Mouse (Mus musculus) hindbrain, embryonic 14.5 days (tissue): ENCODE data around the gene Hoxa5. TPM values are rescaled to one million over a fixed set of nuclear protein-coding genes. Genes with fewer than 3 reads are reported as not detected.

Experiments
- ATAC-seq: fragments of 200-750 bp; cut with Nextera tagmentation; 2 replicates; pipeline ENCODE4 v1.8.0; 2017; ENCODE audit warnings: moderate number of reproducible peaks, mild to moderate bottlenecking, moderate TSS enrichment, moderate library complexity; ENCODE audit not compliant: low FRiP score
- DNase-seq: peaks from one replicate; pipeline ENCODE4 v3.0.0-alpha.2; 2015; ENCODE audit warnings: low spot score
- H3K27ac ChIP-seq: fragments of 300-500 bp; sonication (generic); 2 replicates; pipeline ENCODE4 v1.5.1; 2014; ENCODE audit warnings: mild to moderate bottlenecking, moderate library complexity
- H3K27me3 ChIP-seq: fragments of 300-500 bp; sonication (generic); 2 replicates; pipeline ENCODE4 v1.6.1; 2014; ENCODE audit warnings: mild to moderate bottlenecking, low read length, mixed read lengths; ENCODE audit not compliant: control insufficient read depth, insufficient read depth
- H3K36me3 ChIP-seq: fragments of 300-500 bp; sonication (generic); replicated peaks from 2 replicates; pipeline ENCODE4 v1.6.1; 2014; ENCODE audit not compliant: control insufficient read depth, insufficient read depth
- H3K4me1 ChIP-seq: fragments of 300-500 bp; sonication (generic); replicated peaks from 2 replicates; pipeline ENCODE4 v1.6.1; 2014; ENCODE audit warnings: antibody characterized with exemption, low read length, mixed read lengths; ENCODE audit not compliant: control insufficient read depth, insufficient read depth
- H3K4me2 ChIP-seq: fragments of 300-500 bp; sonication (generic); replicated peaks from 2 replicates; pipeline ENCODE4 v1.6.1; 2014; ENCODE audit warnings: mild to moderate bottlenecking, moderate library complexity
- H3K4me3 ChIP-seq: fragments of 300-500 bp; sonication (generic); replicated peaks from 2 replicates; pipeline ENCODE4 v1.5.1; 2014; ENCODE audit warnings: mild to moderate bottlenecking, low read length
- H3K9ac ChIP-seq: fragments of 300-500 bp; sonication (generic); 2 replicates; pipeline ENCODE4 v1.6.1; 2014
- H3K9me3 ChIP-seq: fragments of 300-500 bp; sonication (generic); 2 replicates; pipeline ENCODE4 v1.6.1; 2016; ENCODE audit warnings: low read length; ENCODE audit not compliant: control insufficient read depth
- WGBS: fragments of 180-500 bp; shearing (Covaris S2); extraction: QIAGEN DNeasy Blood & Tissue Kit; methylation state at CpG from one replicate; pipeline ENCODE4 v1.1.7; 2014; 5-methylcytosine and 5-hydroxymethylcytosine counted together
- polyA plus RNA-seq: library from polyadenylated mRNA; unstranded; fragments of >200 nt; fragmentation: Nextera tagmentation; extraction: Ambion mirVana; gene quantifications from 2 replicates; pipeline ENCODE4 v1.2.1, GENCODE M21; 2014

Hoxa5 gene
- polyA plus RNA-seq, 1 experiment from 2014 or later, result 180 TPM

DNA sequence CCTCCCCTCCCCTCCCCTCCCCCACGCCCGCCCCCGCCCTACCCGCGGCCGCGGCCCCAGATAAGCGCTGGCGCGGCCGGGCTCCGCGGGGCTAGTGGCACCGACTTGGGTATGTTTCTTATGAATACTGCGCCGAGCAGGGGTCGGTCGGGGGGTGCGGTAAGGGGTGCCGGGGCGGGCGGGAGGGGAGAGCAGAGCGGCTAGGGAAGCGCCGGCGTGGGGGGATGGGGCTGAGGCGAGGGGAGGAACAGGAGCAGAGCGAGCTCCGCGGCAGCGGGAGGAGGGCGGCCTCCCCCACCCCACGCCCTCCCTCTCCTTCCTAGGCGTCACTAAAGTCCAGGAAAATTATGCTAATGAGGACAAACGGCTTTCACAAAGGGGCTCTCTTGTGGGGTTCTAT lies 28.5 kb downstream of the Hoxa5 start:
- peak overlapping the region; percentile 100 for H3K27ac ChIP-seq
- DNase-seq, result no peak
- H3K4me2 ChIP-seq, result peak overlapping the region; percentile 81

DNA sequence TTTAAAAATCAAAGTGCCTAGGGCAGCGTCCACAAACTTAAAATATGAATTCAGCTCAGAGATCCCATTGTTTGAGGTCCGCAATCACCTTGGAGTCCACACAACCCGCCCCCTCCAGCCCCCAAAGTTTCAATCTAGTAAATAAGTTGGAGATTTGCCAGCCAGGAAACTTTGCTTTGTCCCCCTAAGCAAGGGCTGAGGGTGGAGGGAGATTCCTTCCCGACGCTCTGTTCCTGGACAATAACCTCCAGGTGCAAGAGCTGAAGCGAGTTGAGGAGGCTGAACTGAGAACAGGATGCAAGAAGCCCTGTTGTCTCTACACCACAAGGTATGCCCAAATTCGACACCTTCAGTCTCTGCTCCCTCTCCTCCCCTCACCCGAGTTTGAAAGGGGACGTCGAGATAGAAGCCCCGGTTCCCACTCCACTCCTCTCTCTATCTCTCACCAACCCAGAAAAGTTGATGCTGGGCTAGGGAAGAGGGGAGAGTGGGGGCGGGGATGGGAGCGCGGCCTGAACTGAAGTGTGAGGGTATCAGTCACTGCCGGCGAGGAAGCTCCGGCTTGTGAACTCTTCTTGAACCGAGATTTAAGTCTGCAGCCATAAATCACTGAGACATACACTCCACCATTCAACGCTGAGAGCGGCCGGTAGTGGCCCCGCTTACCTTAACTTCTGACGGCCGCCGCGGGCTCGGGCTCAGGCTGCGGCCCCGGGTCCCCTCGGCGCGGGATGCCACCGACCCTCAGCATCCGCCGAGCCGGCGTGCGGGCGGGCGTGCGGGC lies 29.2 kb downstream of the Hoxa5 start:
- Histone ChIP-seq H3K9me3 (no peaks in the 10 kb centered on the region), H3K4me1 (peaks cover 22% of the 10 kb centered on the region), H3K9ac (peak overlapping the region; percentile 99), H3K27me3 (peaks cover 78% of the 10 kb centered on the region), H3K4me3 (peak overlapping the region; percentile 71), H3K4me2 (peak overlapping the region; percentile 81), H3K27ac (peak overlapping the region; percentile 100), H3K36me3 (no peaks in the 10 kb centered on the region)
- no peak for DNase-seq
- WGBS, result 1% methylated on average over 41 of the region's 41 CpGs
- peak; percentile 1; the same call in 1 of the 2 replicates for ATAC-seq

More for the DNA sequence above, 28.5 kb downstream of the Hoxa5 start:
- peak; percentile 69 for ATAC-seq
- no peaks in the 10 kb centered on the region for H3K9me3 ChIP-seq
- H3K36me3 ChIP-seq, result no peaks in the 10 kb centered on the region
- H3K27me3 ChIP-seq, result peaks cover 77% of the 10 kb centered on the region
- peak overlapping the region; percentile 99 for H3K9ac ChIP-seq
- H3K4me1 ChIP-seq, result peaks cover 15% of the 10 kb centered on the region
- 0% methylated on average over 10 of the region's 35 CpGs for WGBS
- peak overlapping the region; percentile 71 for H3K4me3 ChIP-seq

DNA sequence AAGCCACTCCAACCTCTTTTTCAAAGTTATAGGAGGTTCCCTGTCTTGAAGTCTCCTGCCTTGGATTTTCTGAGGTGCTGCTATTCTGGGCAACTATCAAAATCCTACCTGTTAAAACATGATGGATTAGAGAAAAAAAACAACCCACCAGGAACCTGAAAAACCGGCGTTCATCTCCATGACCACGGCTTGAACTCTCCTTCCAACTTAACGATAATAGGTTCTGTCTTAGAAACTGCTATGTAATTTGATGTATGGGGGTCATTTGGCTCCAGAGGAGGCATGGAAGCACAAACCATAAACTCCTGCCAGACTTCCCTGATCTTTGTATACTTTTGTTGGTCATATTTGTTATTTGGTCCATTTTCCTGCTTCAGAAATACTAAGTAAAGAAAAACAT lies 30.7 kb downstream of the Hoxa5 start:
- H3K4me1 ChIP-seq, result peaks cover 26% of the 10 kb centered on the region
- 4% methylated on average over 4 of the region's 4 CpGs for WGBS
- no peaks in the 10 kb centered on the region for H3K36me3 ChIP-seq
- peak overlapping the region; percentile 81 for H3K4me2 ChIP-seq
- H3K9me3 ChIP-seq, result no peaks in the 10 kb centered on the region
- H3K4me3 ChIP-seq, result peak overlapping the region; percentile 71
- H3K9ac ChIP-seq, result peak overlapping the region; percentile 99
- peaks cover 73% of the 10 kb centered on the region for H3K27me3 ChIP-seq
- no peak for DNase-seq
- no peak for ATAC-seq
- H3K27ac ChIP-seq, result peak overlapping the region; percentile 100

DNA sequence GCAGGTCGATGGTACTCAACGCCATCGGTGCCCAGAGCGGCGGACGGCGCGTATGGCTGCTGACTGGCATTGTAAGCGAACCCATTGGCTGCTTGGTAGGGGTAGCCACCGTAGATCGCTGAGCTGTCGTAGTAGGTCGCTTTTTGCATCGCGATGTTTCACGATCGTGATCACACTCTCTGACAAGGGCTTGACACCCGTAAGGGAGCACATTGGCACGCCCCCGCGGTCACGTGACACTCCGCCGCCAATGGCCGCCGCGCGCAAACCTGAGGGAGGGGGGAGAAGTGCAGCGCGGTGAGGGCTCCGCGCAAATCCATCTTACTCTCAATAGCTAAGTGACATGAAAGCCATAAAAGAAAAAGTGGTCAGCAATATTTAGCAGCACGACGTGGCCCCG lies 31.9 kb downstream of the Hoxa5 start:
- H3K9me3 ChIP-seq, result no peaks in the 10 kb centered on the region
- WGBS, result under 1% methylated on average over 35 of the region's 35 CpGs
- H3K27me3 ChIP-seq, result peaks cover 66% of the 10 kb centered on the region
- H3K36me3 ChIP-seq, result no peaks in the 10 kb centered on the region
- ATAC-seq (peak; percentile 88), DNase-seq (peak; percentile 86)
- H3K4me3 ChIP-seq, result peak overlapping the region; percentile 71
- peak overlapping the region; percentile 81 for H3K4me2 ChIP-seq
- peaks cover 26% of the 10 kb centered on the region for H3K4me1 ChIP-seq
- peak overlapping the region; percentile 100 for H3K27ac ChIP-seq
- H3K9ac ChIP-seq, result peak overlapping the region; percentile 99

DNA sequence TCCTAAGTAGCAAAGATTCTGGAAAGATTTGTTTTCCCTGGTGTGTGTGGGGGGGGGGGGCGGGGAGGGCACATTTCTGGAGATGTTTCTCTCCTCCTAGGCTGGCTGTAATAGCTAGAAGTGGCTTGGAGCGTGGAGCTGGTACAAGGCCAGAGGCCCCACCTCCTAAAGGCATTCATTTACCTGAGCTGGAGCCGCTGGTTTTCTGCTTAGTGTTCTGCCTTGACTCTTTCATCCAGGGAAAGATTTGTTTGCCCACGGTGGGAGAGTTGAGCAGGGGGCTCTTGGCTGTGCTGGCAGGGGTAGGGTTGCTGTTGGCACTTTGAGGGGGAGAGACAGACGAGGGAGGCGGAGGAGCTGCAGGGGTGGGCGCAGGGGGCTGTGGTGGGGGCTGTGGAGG lies 32.4 kb downstream of the Hoxa5 start:
- no peak for ATAC-seq

DNA sequence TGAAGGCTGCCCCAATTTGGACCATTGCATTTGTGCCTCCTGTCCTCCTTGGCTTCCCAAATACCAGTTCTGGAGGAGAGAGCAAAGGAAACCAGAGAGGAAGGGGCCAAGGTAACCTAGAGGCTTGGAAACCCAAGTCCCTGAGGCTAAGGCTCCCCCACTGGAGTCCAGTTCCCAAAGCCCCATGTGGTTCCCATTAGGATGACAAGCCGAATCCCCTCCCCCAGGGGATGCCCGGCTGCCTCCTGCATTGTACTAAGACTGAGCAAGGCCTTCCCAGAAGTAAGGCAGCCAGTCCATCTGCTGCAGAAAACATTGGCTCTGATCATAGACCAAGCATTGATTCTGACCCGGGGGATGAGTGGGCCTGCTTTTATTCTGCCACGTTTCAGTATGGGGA lies 33.1 kb downstream of the Hoxa5 start:
- H3K36me3 ChIP-seq, result no peaks in the 10 kb centered on the region
- peak overlapping the region; percentile 99 for H3K9ac ChIP-seq
- 3% methylated on average over 4 of the region's 4 CpGs for WGBS
- peaks cover 62% of the 10 kb centered on the region for H3K27me3 ChIP-seq
- H3K9me3 ChIP-seq, result no peaks in the 10 kb centered on the region
- peak overlapping the region; percentile 100 for H3K27ac ChIP-seq
- peak overlapping the region; percentile 71 for H3K4me3 ChIP-seq
- H3K4me2 ChIP-seq, result peak overlapping the region; percentile 81
- ATAC-seq, result no peak
- H3K4me1 ChIP-seq, result peaks cover 26% of the 10 kb centered on the region
- DNase-seq, result no peak

More for the DNA sequence above, 32.4 kb downstream of the Hoxa5 start:
- 2% methylated on average over 7 of the region's 7 CpGs for WGBS
- H3K9me3 ChIP-seq, result no peaks in the 10 kb centered on the region
- peak overlapping the region; percentile 81 for H3K4me2 ChIP-seq
- H3K4me1 ChIP-seq, result peaks cover 26% of the 10 kb centered on the region
- H3K4me3 ChIP-seq, result peak overlapping the region; percentile 71
- DNase-seq, result no peak
- peaks cover 61% of the 10 kb centered on the region for H3K27me3 ChIP-seq
- H3K36me3 ChIP-seq, result no peaks in the 10 kb centered on the region
- H3K9ac ChIP-seq, result peak overlapping the region; percentile 99
- H3K27ac ChIP-seq, result peak overlapping the region; percentile 100

DNA sequence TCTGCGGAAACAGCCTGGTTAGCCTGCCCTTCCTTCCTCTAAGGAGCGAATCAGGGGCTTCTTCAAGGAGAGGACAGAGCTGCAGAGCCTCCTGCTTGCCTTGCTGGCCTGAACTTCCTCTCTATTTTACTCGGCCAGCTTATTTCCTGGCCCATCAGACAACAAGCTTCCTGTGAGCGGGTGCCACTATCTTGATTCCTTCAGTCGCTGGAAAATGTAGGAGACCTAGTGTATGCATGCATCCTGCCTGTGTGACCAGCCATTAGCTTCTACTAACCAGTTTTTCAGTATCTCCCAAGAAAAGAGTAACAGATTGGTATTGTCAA lies 33.5 kb downstream of the Hoxa5 start:
- Histone ChIP-seq H3K4me3 (peak overlapping the region; percentile 71), H3K27me3 (peaks cover 62% of the 10 kb centered on the region)
- WGBS, result 6% methylated on average over 5 of the region's 5 CpGs

DNA sequence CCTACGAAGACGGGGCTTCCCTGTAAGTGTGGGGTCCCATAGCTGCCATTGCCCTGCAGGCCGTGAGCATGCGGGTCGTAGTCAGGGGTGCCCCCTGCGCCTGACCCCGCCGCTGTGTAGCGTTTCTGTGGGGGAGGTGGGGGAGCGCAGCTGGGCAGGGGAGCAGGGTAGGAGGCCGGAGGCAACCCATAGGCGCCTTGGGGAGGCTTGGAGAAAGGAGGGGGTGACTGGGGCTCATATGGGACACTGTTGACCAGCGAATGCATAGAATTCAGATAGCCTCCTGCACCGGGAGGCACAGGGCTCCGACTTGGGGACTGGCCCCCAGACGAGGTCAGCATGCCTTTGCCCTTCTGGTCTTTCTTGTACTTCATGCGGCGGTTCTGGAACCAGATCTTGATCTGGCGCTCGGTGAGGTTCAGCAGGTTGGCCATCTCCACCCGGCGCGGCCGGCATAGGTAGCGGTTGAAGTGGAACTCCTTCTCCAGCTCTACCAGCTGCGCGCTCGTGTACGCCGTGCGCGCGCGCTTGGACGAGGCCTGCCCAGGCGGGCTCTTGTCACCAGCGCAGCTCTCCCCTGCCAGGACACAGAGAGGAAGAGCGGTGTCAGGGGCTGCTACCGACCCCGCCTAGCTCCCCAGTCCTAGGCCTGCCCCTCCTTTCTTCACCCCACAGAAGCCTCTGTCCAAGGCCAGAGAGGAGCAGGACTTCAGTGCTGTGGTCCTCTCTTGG lies 34.1 kb downstream of the Hoxa5 start:
- ATAC-seq (0 out of 2 replicates have a peak, but pooled peaks have one; percentile 6), DNase-seq (no peak)
- Histone ChIP-seq H3K9me3 (no peaks in the 10 kb centered on the region), H3K27me3 (peaks cover 64% of the 10 kb centered on the region), H3K36me3 (no peaks in the 10 kb centered on the region), H3K4me3 (peak overlapping the region; percentile 71), H3K4me2 (peak overlapping the region; percentile 81), H3K9ac (peak overlapping the region; percentile 99), H3K4me1 (peaks cover 26% of the 10 kb centered on the region), H3K27ac (peak overlapping the region; percentile 100)
- 2% methylated on average over 39 of the region's 40 CpGs for WGBS

More for the DNA sequence above, 33.5 kb downstream of the Hoxa5 start:
- Histone ChIP-seq H3K36me3 (no peaks in the 10 kb centered on the region), H3K9me3 (no peaks in the 10 kb centered on the region), H3K9ac (peak overlapping the region; percentile 99), H3K4me2 (peak overlapping the region; percentile 81), H3K4me1 (peaks cover 26% of the 10 kb centered on the region), H3K27ac (peak overlapping the region; percentile 100)
- DNase-seq, result no peak
- ATAC-seq, result no peak

DNA sequence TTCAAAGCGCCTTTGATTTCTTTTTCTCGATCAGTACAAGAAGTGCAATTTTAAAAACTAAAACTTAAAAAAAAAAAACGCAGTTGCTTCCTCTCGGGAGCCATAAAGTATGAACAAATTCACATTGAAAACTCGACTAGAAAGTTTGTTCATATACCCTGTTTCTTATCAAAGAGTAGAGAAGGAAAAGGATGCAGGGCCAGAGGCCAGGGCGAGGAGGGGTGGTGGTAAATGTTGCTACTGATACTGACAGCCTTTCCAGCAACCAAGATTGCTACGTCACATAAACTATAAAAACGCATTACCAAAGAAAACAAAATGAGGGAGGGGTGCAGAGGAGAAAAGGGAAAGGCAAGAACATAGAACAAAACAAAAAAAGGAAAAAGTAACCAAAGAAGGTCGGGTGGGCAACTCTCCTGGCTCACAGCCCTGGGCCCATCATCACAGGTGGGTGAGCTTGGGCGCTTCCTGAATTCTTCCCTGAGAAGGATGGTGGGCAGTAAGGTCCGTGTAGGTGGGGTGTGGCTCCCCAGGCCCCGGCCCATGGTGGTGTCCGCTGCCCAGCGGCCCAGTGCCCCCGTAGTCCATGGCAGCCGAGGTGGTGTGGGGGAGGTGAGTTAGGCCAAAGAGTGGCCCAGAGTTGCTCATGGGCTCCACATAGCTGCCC lies 34.8 kb downstream of the Hoxa5 start:
- no peaks in the 10 kb centered on the region for H3K36me3 ChIP-seq
- peaks cover 60% of the 10 kb centered on the region for H3K27me3 ChIP-seq
- 5% methylated on average over 16 of the region's 16 CpGs for WGBS
- peak overlapping the region; percentile 71 for H3K4me3 ChIP-seq
- H3K4me2 ChIP-seq, result peak overlapping the region; percentile 81
- no peak for DNase-seq
- no peak for ATAC-seq
- peak overlapping the region; percentile 100 for H3K27ac ChIP-seq
- peaks cover 26% of the 10 kb centered on the region for H3K4me1 ChIP-seq
- peak overlapping the region; percentile 99 for H3K9ac ChIP-seq
- H3K9me3 ChIP-seq, result no peaks in the 10 kb centered on the region
